Mouse (Mus musculus) embryonic facial prominence, embryonic 11.5 days (tissue): ENCODE results near the gene P3h2. TPM values are rescaled to one million over a fixed set of nuclear protein-coding genes. Genes with fewer than 3 reads are reported as not detected.

Experiments used
- ATAC-seq: fragments of 200-750 bp; cut with Nextera tagmentation; replicated peaks from 2 replicates; pipeline ENCODE4 v1.8.0; 2017; ENCODE audit warnings: low read depth; ENCODE audit not compliant: insufficient number of reproducible peaks, low FRiP score, low TSS enrichment
- DNase-seq: peaks from one replicate; pipeline ENCODE4 v3.0.0-alpha.2; 2015; ENCODE audit warnings: low spot score
- H3K27ac ChIP-seq: fragments of 300-500 bp; sonication (generic); replicated peaks from 2 replicates; pipeline ENCODE4 v1.5.1; 2014; ENCODE audit warnings: mild to moderate bottlenecking, low read depth, low read length, control low read depth
- H3K27me3 ChIP-seq: fragments of 300-500 bp; sonication (generic); 2 replicates; pipeline ENCODE4 v1.6.1; 2014; ENCODE audit warnings: mild to moderate bottlenecking, low read length, moderate library complexity, mixed read lengths; ENCODE audit not compliant: control insufficient read depth, insufficient read depth
- H3K36me3 ChIP-seq: fragments of 300-500 bp; sonication (generic); replicated peaks from 2 replicates; pipeline ENCODE4 v1.6.1; 2014; ENCODE audit warnings: low read depth, mild to moderate bottlenecking, low read length, moderate library complexity, mixed read lengths; ENCODE audit not compliant: control insufficient read depth, insufficient read depth
- H3K4me1 ChIP-seq: fragments of 300-500 bp; sonication (generic); 2 replicates; pipeline ENCODE4 v1.6.1; 2014; ENCODE audit warnings: low read length, mixed read lengths; ENCODE audit not compliant: control insufficient read depth, insufficient read depth
- H3K4me2 ChIP-seq: fragments of 300-500 bp; sonication (generic); 2 replicates; pipeline ENCODE4 v1.6.1; 2014; ENCODE audit warnings: low read depth, mild to moderate bottlenecking, control low read depth, low read length, moderate library complexity
- H3K4me3 ChIP-seq: fragments of 300-500 bp; sonication (generic); 2 replicates; pipeline ENCODE4 v1.5.1; 2014; ENCODE audit warnings: low read depth, low read length, control low read depth
- H3K9ac ChIP-seq: fragments of 300-500 bp; sonication (generic); replicated peaks from 2 replicates; pipeline ENCODE4 v1.6.1; 2014; ENCODE audit warnings: mild to moderate bottlenecking, control low read depth, low read length
- H3K9me3 ChIP-seq: fragments of 300-500 bp; sonication (generic); replicated peaks from 2 replicates; pipeline ENCODE4 v1.6.1; 2016; ENCODE audit warnings: mild to moderate bottlenecking, low read length, inconsistent platforms, mixed read lengths; ENCODE audit not compliant: control insufficient read depth
- WGBS: fragments of 180-500 bp; shearing (Covaris S2); extraction: QIAGEN DNeasy Blood & Tissue Kit; methylation state at CpG from one replicate; pipeline ENCODE4 v1.1.7; 2014; 5-methylcytosine and 5-hydroxymethylcytosine counted together
- polyA plus RNA-seq: library from polyadenylated mRNA; unstranded; fragments of >200 nt; fragmentation: Nextera tagmentation; extraction: Ambion mirVana; gene quantifications from 2 replicates; pipeline ENCODE4 v1.2.1, GENCODE M21; 2014

Gene P3h2
- polyA plus RNA-seq, 1 experiment from 2014 or later = 6.0 TPM

- peak; percentile 70 for DNase-seq
- Histone ChIP-seq H3K4me3 (no peak overlapping the region), H3K4me2 (no peak overlapping the region), H3K27ac (no peak overlapping the region), H3K9ac (no peak overlapping the region), H3K9me3 (no peaks in the 10 kb centered on the region), H3K36me3 (no peaks in the 10 kb centered on the region), H3K27me3 (no peaks in the 10 kb centered on the region), H3K4me1 (no peaks in the 10 kb centered on the region; the same call in 1 of the 2 replicates)
- ATAC-seq = no peak; the same call in 1 of the 2 replicates
- WGBS = 45% methylated on average over 3 of the region's 3 CpGs
Measured at GRCm38 (mm10) chr16:26039320-26039719, 66.3 kb downstream of the P3h2 start.

GRCm38 (mm10) chr16:26035525-26035924 lies 70.1 kb downstream of the P3h2 start:
- Histone ChIP-seq H3K9me3 (no peaks in the 10 kb centered on the region), H3K4me3 (no peak overlapping the region), H3K4me2 (no peak overlapping the region), H3K9ac (no peak overlapping the region), H3K27ac (no peak overlapping the region), H3K4me1 (no peaks in the 10 kb centered on the region), H3K36me3 (no peaks in the 10 kb centered on the region), H3K27me3 (no peaks in the 10 kb centered on the region)
- DNase-seq = no peak
- ATAC-seq = no peak
- 59% methylated on average over 3 of the region's 3 CpGs for WGBS

DNA sequence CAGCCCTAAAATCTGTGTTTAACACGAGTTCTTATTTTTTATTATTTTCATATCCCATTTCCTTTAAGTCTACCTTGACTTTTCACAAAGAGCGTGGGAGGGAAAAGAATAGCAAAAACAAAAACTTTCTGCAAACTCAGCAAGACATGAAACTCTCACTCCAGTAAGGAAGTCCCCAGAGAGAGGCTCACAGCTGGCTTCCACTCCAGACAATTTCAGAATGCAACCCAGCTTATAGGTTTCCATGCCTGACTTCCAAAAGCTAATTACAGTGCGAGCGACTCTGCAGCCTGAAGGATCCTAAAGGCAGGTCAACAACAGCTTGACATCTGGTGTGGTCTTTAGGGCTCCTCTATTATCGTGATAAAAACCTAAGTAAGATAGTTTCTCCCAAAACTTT lies 70.5 kb downstream of the P3h2 start:
- H3K9ac ChIP-seq = no peak overlapping the region
- H3K4me3 ChIP-seq = no peak overlapping the region
- DNase-seq = peak; percentile 51
- no peaks in the 10 kb centered on the region for H3K9me3 ChIP-seq
- ATAC-seq = no peak
- H3K27ac ChIP-seq = no peak overlapping the region
- H3K4me1 ChIP-seq = no peaks in the 10 kb centered on the region
- H3K4me2 ChIP-seq = no peak overlapping the region
- WGBS = 42% methylated on average over 5 of the region's 5 CpGs
- H3K36me3 ChIP-seq = no peaks in the 10 kb centered on the region
- no peaks in the 10 kb centered on the region for H3K27me3 ChIP-seq

DNA sequence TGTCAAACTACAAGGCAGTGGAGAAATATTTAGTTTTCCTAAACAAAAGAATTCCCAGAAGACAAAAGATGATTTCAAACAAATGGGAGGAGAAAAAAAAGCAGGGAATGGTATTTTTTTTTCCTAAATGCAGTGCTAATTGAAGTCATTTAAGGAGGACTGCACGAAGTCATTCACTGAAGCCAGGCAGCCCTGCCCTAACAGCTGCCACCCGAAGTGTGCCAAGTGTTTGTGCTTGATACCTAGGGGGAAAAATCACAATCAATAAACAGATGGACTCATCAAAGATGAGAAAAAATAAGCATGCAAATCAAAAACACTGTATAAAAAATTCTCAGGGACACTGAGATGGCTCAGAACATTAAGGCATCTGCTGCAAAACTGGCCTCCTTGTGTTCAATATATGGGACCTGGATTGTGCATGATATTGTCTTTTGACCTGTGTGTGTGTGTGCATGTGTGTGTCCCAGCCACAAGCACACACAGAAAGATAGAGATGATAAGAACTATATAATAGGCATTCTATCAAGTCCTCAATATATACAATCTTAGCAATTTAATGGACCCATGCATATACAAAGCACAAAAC lies 76.1 kb downstream of the P3h2 start:
- no peak overlapping the region for H3K4me2 ChIP-seq
- H3K4me1 ChIP-seq = no peaks in the 10 kb centered on the region
- WGBS = 44% methylated on average over 2 of the region's 2 CpGs
- no peak overlapping the region for H3K9ac ChIP-seq
- no peak overlapping the region for H3K27ac ChIP-seq
- H3K9me3 ChIP-seq = no peaks in the 10 kb centered on the region
- H3K27me3 ChIP-seq = no peaks in the 10 kb centered on the region
- DNase-seq (no peak), ATAC-seq (no peak)
- H3K36me3 ChIP-seq = no peaks in the 10 kb centered on the region
- no peak overlapping the region for H3K4me3 ChIP-seq

DNA sequence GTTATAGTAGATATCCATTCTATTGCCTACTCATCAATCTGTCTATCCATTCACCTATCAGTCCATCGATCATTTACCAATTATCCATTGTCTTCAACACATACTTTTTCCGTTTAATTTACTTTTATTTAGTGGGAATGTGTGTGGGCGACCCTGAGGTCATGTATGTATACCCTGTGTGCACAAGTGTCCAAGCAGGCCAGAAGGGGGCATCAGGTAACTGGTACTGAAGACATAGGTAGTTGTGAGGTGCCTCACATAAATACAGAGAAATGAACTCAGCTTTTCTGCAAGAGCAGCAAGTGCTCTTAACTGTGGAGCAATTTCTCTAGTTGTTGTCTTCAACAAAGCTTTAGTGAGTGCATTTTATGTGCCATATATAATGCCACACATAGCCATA lies 79.2 kb downstream of the P3h2 start:
- H3K9me3 ChIP-seq = no peaks in the 10 kb centered on the region
- H3K4me1 ChIP-seq = no peaks in the 10 kb centered on the region
- no peak overlapping the region for H3K4me2 ChIP-seq
- WGBS = 80% methylated on average over 3 of the region's 3 CpGs
- no peak overlapping the region for H3K9ac ChIP-seq
- H3K36me3 ChIP-seq = no peaks in the 10 kb centered on the region
- H3K27ac ChIP-seq = no peak overlapping the region
- no peak for ATAC-seq
- no peak for DNase-seq
- H3K27me3 ChIP-seq = no peaks in the 10 kb centered on the region
- no peak overlapping the region for H3K4me3 ChIP-seq

DNA sequence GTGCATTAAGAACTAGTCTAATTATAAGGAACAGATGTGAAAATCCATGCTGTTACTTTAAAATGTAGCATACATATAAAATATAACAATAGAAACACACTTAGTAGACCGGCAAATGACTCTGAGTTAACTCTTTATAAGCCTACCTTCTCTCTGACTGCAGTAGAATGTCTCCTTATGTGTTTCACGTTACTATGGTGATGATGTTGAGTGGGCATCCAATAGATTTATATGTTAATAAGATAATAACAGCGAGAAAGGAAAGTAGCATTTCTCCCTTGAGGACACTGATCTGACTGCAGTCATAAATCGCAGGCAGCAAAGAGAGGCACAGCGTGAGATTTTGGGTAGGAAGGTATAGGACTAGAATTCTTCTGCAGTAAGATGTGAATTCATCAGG lies 81.0 kb downstream of the P3h2 start:
- WGBS = 75% methylated on average over 5 of the region's 5 CpGs
- no peak for ATAC-seq
- Histone ChIP-seq H3K9me3 (no peaks in the 10 kb centered on the region), H3K27ac (no peak overlapping the region), H3K9ac (no peak overlapping the region), H3K4me3 (no peak overlapping the region), H3K36me3 (no peaks in the 10 kb centered on the region), H3K4me1 (no peaks in the 10 kb centered on the region), H3K27me3 (no peaks in the 10 kb centered on the region), H3K4me2 (no peak overlapping the region)
- no peak for DNase-seq

DNA sequence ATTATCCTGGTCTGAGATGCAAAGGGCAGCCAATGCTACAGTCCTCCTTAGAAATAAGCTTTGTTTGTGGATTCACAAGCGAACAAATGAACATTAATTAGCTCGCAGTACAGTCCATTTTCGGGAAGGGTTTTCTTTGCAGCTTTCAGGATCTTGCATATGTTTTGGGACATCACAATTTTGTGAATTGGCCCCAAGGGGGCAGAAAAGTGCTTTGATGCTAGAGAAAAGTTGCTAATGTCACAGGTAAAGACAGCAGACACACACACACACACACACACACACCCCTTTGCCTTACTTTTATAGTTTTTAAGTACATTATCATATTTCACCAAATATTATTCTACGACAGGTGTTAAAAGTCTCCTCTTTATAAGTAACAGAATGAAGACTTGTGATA lies 82.2 kb downstream of the P3h2 start:
- 80% methylated on average over 4 of the region's 4 CpGs for WGBS
- Histone ChIP-seq H3K9ac (no peak overlapping the region), H3K27me3 (no peaks in the 10 kb centered on the region), H3K4me2 (no peak overlapping the region), H3K27ac (no peak overlapping the region), H3K36me3 (no peaks in the 10 kb centered on the region), H3K4me3 (no peak overlapping the region), H3K4me1 (no peaks in the 10 kb centered on the region), H3K9me3 (no peaks in the 10 kb centered on the region)
- ATAC-seq (no peak), DNase-seq (peak; percentile 37)

- Histone ChIP-seq H3K9me3 (no peaks in the 10 kb centered on the region), H3K27ac (no peak overlapping the region), H3K4me2 (no peak overlapping the region), H3K27me3 (no peaks in the 10 kb centered on the region), H3K4me1 (no peaks in the 10 kb centered on the region), H3K4me3 (no peak overlapping the region), H3K36me3 (no peaks in the 10 kb centered on the region), H3K9ac (no peak overlapping the region)
- ATAC-seq (no peak), DNase-seq (no peak)
- WGBS = 52% methylated on average over 2 of the region's 2 CpGs
Measured at GRCm38 (mm10) chr16:26021759-26022158, 83.8 kb downstream of the P3h2 start.
